Mouse (Mus musculus): Measurements from ENCODE around the gene Pdlim1.

- TF ChIP-seq CTCF (IDR thresholded peaks at IDR 0.05; ENCODE audit: low read depth, low read length) = no peak
- TF ChIP-seq GATA1 (IDR thresholded peaks at IDR 0.05; ENCODE audit: borderline replicate concordance, low read length) = no peak
- no peak for TF ChIP-seq TAL1 (conservative IDR thresholded peaks at IDR 0.05; ENCODE audit: low read depth, low read length)
- TF ChIP-seq POLR2AphosphoS5 (IDR thresholded peaks at IDR 0.05; ENCODE audit: insufficient replicate concordance, low read depth, low read length) = no peak
Measured at GRCm38 (mm10) chr19:40240838-40241689, 30.6 kb downstream of the Pdlim1 start.

All from G1E (cell line).